Comparison of ENCODE assay signal across 8 mouse cellular contexts in the genomic region with DNA sequence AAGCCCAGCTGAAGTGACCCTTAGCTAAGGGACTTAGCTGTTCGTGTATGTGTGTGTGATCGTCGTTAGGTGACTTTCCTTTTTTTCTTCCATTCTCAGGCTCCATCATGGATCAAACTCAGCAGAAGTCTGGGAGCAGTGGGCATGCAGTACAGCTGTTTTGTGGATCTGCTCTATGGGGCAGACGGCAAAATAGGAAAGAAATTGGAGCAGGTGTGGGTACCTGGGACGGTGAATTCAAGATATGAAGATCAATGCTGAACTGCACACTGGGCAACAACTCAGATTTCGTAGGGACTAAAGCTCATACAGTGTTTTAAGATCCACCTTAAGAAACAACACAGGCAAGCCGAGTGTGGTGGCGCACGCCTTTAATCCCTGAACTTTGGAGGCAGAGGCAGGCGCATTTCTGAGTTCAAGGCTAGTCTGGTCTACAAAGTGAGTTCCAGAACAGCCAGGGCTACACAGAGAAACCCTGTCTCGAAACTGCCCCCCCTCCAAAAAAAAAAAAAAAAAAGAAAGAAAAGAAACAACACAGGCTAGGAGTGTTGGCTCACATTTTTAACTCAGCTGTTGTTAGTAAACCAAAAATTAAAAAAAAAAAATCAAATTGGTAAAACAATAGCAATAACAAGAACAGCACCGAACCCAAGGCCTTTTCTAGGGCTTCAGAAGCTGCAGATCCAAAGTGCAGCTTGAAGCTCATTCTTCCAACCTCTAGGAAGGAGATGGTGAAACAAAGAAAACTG. TPM values are rescaled to one million over a fixed set of nuclear protein-coding genes. Genes with fewer than 3 reads are reported as not detected.
DNase-seq lines count a peak whose midpoint lies in the region; ATAC-seq lines count a peak whose summit lies in the region.

No protein-coding gene starts in this region.

- H3K4me2 ChIP-seq in heart, embryonic 13.5 days: peak overlapping the region; percentile 88
- H3K4me2 ChIP-seq in hindbrain, embryonic 12.5 days (replicated peaks): peak overlapping the region; percentile 36

- peak overlapping the region; percentile 55 for H3K27ac ChIP-seq in heart, embryonic 13.5 days (replicated peaks)
- H3K27ac ChIP-seq in embryonic facial prominence, embryonic 10.5 days (replicated peaks): peak overlapping the region; percentile 74
- no peak overlapping the region for H3K27ac ChIP-seq in hindbrain, embryonic 12.5 days
- H3K27ac ChIP-seq in midbrain, embryonic 10.5 days (replicated peaks): peak overlapping the region; percentile 91

- no peaks in the 10 kb centered on the region for H3K9me3 ChIP-seq in heart, embryonic 13.5 days
- H3K9me3 ChIP-seq in embryonic facial prominence, embryonic 10.5 days: no peaks in the 10 kb centered on the region
- H3K9me3 ChIP-seq in hindbrain, embryonic 12.5 days (replicated peaks): no peaks in the 10 kb centered on the region
- no peaks in the 10 kb centered on the region for H3K9me3 ChIP-seq in midbrain, embryonic 10.5 days (replicated peaks)

- no peaks in the 10 kb centered on the region for H3K27me3 ChIP-seq in heart, embryonic 13.5 days (replicated peaks)
- H3K27me3 ChIP-seq in embryonic facial prominence, embryonic 10.5 days (replicated peaks; ENCODE audit: low read depth, poor library complexity, severe bottlenecking): no peaks in the 10 kb centered on the region
- no peaks in the 10 kb centered on the region for H3K27me3 ChIP-seq in hindbrain, embryonic 12.5 days
- H3K27me3 ChIP-seq in midbrain, embryonic 10.5 days (ENCODE audit: low read depth, poor library complexity, severe bottlenecking): no peaks in the 10 kb centered on the region

- no peak for ATAC-seq in heart, embryonic 13.5 days (ENCODE audit: extremely low read depth, insufficient number of reproducible peaks, low FRiP score, low TSS enrichment)
- ATAC-seq in hindbrain, embryonic 12.5 days (ENCODE audit: low FRiP score): no peak; the same call in 1 of the 2 replicates

- intact Hi-C loops in heart, postnatal 25 days (cut with DNase I): no loop called here
- intact Hi-C loops in left cerebral cortex, postnatal 10 days (cut with DNase I): no loop called here

- H3K4me3 ChIP-seq in heart, embryonic 13.5 days: peak overlapping the region; percentile 99
- peak overlapping the region; percentile 93 for H3K4me3 ChIP-seq in embryonic facial prominence, embryonic 10.5 days
- H3K4me3 ChIP-seq in hindbrain, embryonic 12.5 days: peak overlapping the region; percentile 93; the same call in 1 of the 2 replicates
- H3K4me3 ChIP-seq in midbrain, embryonic 10.5 days: peak overlapping the region; percentile 83

- H3K4me1 ChIP-seq in heart, embryonic 13.5 days: peaks cover 26% of the 10 kb centered on the region
- peaks cover 9% of the 10 kb centered on the region for H3K4me1 ChIP-seq in embryonic facial prominence, embryonic 10.5 days
- peaks cover 9% of the 10 kb centered on the region for H3K4me1 ChIP-seq in hindbrain, embryonic 12.5 days
- peaks cover 22% of the 10 kb centered on the region for H3K4me1 ChIP-seq in midbrain, embryonic 10.5 days

- peaks cover 6% of the 10 kb centered on the region; the same call in 1 of the 2 replicates for H3K36me3 ChIP-seq in heart, embryonic 13.5 days
- peaks cover 13% of the 10 kb centered on the region for H3K36me3 ChIP-seq in embryonic facial prominence, embryonic 10.5 days (replicated peaks)
- no peaks in the 10 kb centered on the region for H3K36me3 ChIP-seq in hindbrain, embryonic 12.5 days
- H3K36me3 ChIP-seq in midbrain, embryonic 10.5 days: peaks cover 9% of the 10 kb centered on the region; the same call in 1 of the 2 replicates

- DNase-seq in heart, postnatal 25 days (ENCODE audit: low spot score): no peak
- no peak for DNase-seq in embryonic facial prominence, embryonic 10.5 days (ENCODE audit: low spot score)
- no peak for DNase-seq in midbrain, embryonic 10.5 days (ENCODE audit: low spot score)
- no peak for DNase-seq in adrenal gland, adult 2 months
- DNase-seq in left cerebral cortex, postnatal 10 days (ENCODE audit: extremely low spot score in 1 of 2, low spot score in 2 of 2): no peak
- no peak for DNase-seq in ovary, postnatal 36 days (ENCODE audit: low spot score)

- peak overlapping the region; percentile 63 for H3K9ac ChIP-seq in heart, embryonic 13.5 days
- no peak overlapping the region for H3K9ac ChIP-seq in hindbrain, embryonic 12.5 days

- WGBS in heart, embryonic 13.5 days: 79% methylated on average over 12 of the region's 12 CpGs
- WGBS in embryonic facial prominence, embryonic 10.5 days: 85% methylated on average over 12 of the region's 12 CpGs
- 83% methylated on average over 12 of the region's 12 CpGs for WGBS in hindbrain, embryonic 12.5 days
- 85% methylated on average over 12 of the region's 12 CpGs for WGBS in midbrain, embryonic 10.5 days

RNA-seq across cellular contexts. Expression of a gene that starts 0.7 kb away (rescaled TPM):
- polyA plus RNA-seq in heart, embryonic 13.5 days (2015; fragmentation: Nextera tagmentation; extraction: Ambion mirVana): 41.4 and 43.7 TPM in 2 replicates
- 1 to 10 TPM; 7.5 to 8.6 TPM for total RNA-seq in heart, postnatal 25 days (2021)
- 113 and 115 TPM in 2 replicates for polyA plus RNA-seq in embryonic facial prominence, embryonic 10.5 days (2016; fragmentation: Nextera tagmentation; extraction: Ambion mirVana)
- 60.7 and 61.3 TPM in 2 replicates for polyA plus RNA-seq in hindbrain, embryonic 12.5 days (2016; fragmentation: Nextera tagmentation; extraction: Ambion mirVana)
- 109 and 110 TPM in 2 replicates for polyA plus RNA-seq in midbrain, embryonic 10.5 days (2016; fragmentation: Nextera tagmentation; extraction: Ambion mirVana)
- total RNA-seq in adrenal gland, adult 2 months (2021): 10 to 100 TPM; 13.6 to 14.9 TPM
- 1.6 and 1.8 TPM in 2 replicates for polyA plus RNA-seq in adrenal gland, adult 2 months (2012; rRNA removed)
- total RNA-seq in left cerebral cortex, postnatal 10 days (2021): 10 to 100 TPM; 17.3 to 20.8 TPM

Comparison
In these comparisons a context has a peak if more than half of its experiments do, and no peak if none do; other contexts are left out.
1. RNA of a gene that starts 0.7 kb away (polyA plus RNA-seq): 113 to 115 TPM in embryonic facial prominence, embryonic 10.5 days, 109 to 110 TPM in midbrain, embryonic 10.5 days, 60.7 to 61.3 TPM in hindbrain, embryonic 12.5 days and 41.4 to 43.7 TPM in heart, embryonic 13.5 days; 1.6 to 1.8 TPM in adrenal gland, adult 2 months; every median in the first group is over 10 times any median in the second.
2. Peak in every context shown above with its lines, with median percentiles within 50 percentile points of each other: H3K4me3 ChIP-seq.